Mouse (Mus musculus) cortical plate, adult 2 months (tissue): Measurements from ENCODE around the gene Mapk8ip3.

ENCODE experiments used
- CTCF ChIP-seq: fragments of 200-500 bp; IDR thresholded peaks from 2 replicates; pipeline ENCODE4 v1.5.1; 2011; ENCODE audit warnings: mild to moderate bottlenecking, control low read depth, low read length; ENCODE audit not compliant: insufficient read depth; ENCODE audit errors: extremely low read depth
- POLR2A ChIP-seq: fragments of 200-500 bp; IDR thresholded peaks from 2 replicates; pipeline ENCODE4 v1.6.1; 2011; ENCODE audit warnings: mild to moderate bottlenecking, low read length, control low read depth; ENCODE audit not compliant: insufficient read depth; ENCODE audit errors: extremely low read depth

DNA sequence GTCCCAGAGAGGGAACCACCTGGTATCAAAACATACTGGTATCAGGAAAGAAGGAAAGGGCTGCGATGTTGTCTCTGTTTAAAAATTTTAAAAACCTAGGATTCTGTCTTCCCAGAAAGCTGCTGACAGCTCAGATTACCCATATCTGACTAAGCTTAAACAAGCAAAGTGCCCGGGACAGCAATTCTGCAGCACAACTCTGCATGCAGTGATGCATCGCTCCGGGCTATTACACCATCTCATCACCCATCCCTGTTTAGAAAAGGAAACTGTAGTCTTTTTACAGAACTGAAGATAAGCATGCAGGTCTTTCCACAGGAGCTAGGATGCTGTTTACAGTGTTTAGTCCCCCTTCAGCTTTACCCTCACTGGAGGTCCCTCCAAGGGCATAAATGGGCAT lies 1.9 kb downstream of the Mapk8ip3 start:
- TF ChIP-seq POLR2A = no peak
- TF ChIP-seq CTCF = no peak
